Mouse (Mus musculus) frontal cortex, adult 2 months (tissue): ENCODE data around the gene Ano3. TPM values are rescaled to one million over a fixed set of nuclear protein-coding genes. Genes with fewer than 3 reads are reported as not detected.
"Not testable (repeated sequence)": the region's sequence is repeated elsewhere in the genome, so short reads cannot be mapped to it uniquely, and the experiment has no call there.

Experiments
- DNase-seq, 2 experiments: peaks; one replicate each; pipeline ENCODE4 v3.0.0; 2022; ENCODE audit warnings: low spot score in 1 of 2; ENCODE audit errors: extremely low spot score in 1 of 2
- polyA plus RNA-seq: library from polyadenylated mRNA; depleted of rRNA; stranded (reverse); fragments of >200 nt; gene quantifications from 2 replicates; pipeline ENCODE4 v1.2.3, GENCODE M21; 2012; rRNA removed

The Ano3 gene
- polyA plus RNA-seq = 39.9 and 40.9 TPM in 2 replicates

DNA sequence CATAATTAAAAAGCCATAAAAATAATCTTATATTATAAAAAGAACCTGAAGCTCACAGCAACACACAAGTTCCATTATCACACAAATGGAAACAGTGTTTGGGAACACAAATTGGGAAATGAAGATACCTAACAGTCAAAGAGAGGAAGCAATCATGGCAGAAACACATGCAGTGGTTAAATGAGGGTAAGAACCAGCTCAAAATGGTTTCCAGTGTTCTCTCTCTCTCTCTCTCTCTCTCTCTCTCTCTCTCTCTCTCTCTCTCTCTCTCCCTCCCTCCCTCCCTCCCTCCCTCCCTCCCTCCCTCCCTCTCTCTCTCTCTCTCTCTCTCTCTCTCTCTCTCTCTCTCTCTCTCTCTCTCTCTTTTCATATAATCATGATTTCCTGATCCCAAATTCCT, at the start of gene Ano3:
Gene Ano3 (minus strand): TSS at position 101 of the 400 bp plus-strand sequence.
- DNase-seq = not testable (repeated sequence)

DNA sequence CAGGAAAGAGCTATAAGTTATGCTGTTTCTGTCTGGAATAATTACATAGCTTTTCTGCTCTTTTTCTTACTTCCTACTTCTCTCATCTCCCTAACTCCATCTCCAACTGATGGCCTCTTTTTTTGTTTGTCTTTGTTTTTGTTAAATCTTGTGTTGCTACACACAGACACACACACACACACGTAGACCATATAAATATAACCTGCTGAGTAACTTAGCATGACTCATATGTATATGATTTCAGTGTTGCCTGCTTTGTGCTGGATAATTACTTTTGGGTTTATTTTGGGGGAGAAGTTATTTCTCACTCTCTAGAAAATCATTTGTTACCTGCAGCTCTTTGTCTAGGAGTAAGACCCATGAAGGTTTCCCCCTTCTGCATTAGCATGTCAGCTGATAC, 39.3 kb upstream of the Ano3 start:
- DNase-seq = no peak

DNA sequence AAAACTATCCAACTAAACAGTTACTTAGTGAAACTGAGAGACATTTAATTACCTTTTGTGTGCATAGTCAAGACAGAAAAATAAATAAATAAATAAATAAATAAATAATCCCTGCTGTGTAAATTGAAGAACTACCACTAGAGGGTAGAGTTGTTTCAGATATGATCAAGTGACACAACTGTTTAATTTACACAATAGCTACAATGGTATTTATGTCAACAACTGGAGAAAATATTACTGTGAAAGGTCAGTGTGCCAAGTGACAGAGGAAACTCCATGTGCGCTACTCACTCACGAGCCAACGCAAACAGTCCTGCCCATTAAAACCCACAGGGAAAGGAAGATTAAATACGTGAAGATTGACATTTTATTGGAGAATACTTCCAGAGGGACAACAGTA, 38.8 kb upstream of the Ano3 start:
- no peak for DNase-seq

DNA sequence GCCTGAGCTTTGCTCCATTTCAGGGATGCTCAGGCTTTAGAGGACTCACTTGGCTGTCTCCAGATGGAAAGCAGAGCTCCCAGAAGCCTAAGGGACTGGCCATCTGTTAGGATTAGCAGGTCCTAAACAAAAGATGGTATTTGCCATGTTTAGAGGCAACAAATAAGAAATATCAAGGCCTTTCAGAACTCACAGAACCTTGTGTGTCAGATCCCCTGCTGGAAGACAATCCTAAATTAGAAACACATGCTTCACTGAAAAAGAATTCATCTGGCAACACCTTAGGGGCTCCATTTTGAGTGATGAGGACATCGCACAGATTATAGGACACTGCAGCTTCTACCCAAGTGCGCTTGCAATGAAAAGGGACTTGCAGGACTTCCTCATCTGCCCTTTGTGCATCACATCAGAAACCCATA, 35.1 kb upstream of the Ano3 start:
- peak in 1 of 2 experiments; percentile 28 for DNase-seq

DNA sequence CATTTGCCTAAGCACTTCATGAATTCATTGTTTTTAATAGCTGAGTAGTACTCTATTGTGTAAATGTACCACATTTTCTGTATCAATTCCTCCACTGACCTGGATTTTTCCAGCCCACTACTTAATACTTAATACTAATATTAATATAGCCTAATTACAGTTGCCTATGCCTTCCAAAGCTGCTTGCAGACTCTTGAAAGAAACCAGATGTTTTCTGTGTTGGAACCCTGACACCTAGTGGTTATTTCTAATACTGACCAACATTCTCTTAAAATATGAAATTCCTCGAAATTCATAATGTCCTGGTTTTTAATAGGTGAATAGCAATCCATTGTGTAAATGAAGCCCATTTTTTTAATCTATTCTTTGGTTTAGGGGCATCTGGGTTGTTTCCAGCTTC, 31.0 kb upstream of the Ano3 start:
- peak in 1 of 2 experiments; percentile 67 for DNase-seq

DNA sequence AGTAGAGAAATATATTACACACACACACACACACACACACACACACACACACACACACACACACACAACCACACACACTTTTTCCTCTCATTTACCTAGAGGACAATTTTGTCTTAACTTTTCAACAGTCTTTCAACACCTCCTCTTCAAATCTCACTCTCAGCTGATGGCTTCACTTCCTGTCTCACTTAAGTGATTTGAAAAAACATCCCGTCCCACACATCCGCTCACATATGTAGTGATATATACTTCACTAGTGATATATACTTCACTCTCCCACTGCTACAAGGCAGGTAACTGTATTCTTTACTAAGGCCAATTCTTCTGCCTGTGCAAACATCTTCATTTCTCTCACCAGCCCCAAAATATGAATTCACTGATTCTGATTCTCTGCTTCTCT, 28.9 kb upstream of the Ano3 start:
- DNase-seq = peak in 1 of 2 experiments; percentile 38

DNA sequence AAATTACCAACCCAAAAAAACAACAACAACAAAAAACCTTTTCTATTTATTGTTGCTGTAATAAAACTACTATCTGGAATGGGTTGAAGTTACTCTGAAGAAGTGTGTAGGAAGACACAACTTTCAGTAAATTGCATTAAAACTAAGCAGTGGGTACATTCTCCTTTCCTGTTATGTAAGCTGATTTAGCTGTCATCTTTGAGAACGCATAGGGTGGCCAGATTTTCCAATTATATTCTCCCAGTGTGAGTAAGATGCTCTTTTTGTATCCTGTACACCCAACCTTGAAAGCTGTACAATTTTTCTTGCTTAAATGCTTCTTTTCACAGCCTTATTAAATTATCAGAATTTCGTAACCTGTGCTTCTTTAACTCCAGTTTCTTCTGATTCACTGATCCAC, 26.1 kb upstream of the Ano3 start:
- DNase-seq = peak in 1 of 2 experiments; percentile 22

DNA sequence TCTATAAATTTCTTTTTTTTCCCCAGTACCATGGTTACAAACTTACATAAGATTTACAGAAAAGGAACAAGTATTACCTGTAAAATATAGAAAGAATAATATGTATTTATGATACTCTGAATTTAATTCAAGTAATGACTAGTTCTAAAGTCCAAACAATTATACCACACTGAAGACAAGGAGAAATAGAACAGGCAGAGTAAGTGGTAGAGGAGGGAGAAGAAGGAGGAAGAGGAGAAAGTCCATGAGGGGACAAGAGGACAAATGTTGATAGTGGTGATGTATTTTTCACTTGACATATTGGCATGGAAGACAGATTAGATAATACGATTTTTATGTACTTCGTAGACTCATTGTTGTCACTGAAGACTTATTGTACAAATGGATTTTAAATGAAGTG, 19.4 kb upstream of the Ano3 start:
- DNase-seq = no peak

DNA sequence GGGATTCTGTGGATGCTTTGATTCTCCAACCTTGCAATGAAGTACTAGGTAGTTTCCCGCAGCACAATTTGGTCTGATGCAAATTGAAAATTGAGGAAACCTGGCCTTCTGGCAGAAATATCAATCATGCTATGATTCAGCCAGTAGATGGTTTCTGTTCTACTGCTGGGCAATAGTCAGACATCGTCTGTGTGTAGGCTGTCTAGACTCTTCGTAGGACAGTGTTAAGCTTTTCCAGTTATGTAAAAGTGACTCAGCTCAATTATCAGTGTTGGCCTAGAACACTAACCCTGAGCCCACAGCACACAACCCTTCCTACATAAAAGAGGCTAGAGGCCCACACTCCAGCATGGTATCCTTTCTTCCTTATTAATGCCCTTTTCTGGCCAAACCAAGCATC, 14.7 kb upstream of the Ano3 start:
- no peak for DNase-seq

DNA sequence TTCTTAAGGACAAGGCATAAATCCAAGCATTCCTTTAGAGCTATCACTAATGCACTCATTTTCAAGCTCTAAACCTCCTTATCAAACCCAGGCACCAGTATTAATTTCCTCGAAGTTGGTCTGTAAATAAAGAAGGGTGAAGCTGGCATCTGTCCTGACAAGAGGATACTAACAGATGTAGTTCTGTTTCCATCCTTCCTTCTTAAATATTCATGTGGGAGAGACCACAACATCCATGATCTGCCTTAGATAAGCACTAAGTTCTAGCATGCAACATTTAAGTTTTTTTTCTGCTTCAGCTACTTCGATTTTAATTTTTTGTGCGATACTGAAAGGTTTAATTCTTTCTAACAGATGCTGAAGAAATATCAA, 305 bp downstream of the Ano3 start:
- no peak for DNase-seq

DNA sequence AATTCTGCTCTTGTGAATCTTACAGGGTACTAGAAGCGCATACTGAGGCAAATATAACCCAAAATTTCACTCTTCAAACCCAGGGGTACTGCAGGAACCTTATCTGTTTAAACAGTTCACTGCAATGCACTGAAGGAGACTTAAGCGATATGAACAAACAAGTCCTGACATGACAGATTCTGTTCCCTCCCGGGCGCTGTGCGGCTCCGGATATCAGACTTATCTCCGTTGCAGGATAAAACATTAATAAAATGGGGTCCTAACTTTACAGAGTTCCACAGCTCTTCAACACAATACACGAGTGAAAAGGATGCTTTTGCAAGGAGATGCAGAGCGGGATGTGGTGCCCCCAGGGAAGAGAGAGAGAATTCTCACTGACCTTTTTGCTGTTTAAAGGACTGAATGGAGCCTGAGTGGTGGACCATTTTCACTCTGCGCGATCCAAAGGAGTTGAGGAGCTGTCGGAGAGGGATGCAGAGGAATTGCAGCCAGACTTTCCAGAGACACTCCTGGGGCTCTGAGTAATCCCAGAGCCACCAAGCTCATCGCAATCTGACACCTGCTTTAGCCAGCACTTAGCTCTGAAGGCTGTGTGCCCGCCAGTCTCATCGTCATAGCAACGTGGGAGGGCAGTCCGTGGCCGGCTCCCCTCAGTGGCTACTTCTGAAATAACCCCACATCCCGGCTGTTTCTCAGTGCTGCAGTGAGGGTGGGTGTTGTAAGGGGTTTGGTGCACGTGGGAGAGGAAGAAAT, 868 bp downstream of the Ano3 start:
- DNase-seq = peak; percentile 61 to 82

DNA sequence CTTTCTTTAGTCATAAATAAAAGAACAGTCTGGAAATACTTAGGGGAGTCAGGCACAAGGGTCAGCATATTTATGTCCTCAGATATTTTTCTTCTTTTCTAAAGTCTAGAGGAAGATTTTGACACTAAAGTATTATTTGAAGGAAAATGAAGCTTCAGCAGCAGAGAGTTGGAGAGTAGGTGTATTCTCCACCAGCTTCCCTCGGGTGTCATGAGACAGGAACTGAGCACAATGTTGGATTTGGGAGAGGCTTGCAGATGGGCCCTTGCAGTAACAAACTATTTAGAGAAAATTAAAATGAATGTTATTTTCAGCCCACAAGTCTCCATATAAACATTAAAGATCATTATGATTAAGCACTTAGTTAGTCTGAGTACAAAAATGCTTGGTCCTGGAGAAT, 5.6 kb downstream of the Ano3 start:
- peak in 1 of 2 experiments; percentile 24 for DNase-seq

DNA sequence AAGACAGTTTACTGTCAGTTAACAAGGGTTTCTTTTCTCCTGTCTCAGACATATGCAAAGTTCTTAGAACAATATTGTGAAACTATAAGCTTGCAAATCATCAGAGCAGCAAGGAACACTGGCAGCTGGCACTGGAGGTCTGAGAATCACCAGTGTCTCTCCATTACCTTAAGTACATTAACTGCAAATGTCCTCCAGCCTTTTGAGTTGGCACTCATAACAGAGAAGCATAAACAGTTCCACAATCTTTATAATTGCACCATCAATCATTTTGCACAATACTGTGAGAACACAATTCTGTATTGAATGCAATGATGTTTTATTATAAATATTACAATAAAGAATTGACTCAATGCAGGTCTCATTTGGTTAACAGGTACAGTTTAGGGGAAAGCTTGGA, 15.0 kb downstream of the Ano3 start:
- no peak for DNase-seq

DNA sequence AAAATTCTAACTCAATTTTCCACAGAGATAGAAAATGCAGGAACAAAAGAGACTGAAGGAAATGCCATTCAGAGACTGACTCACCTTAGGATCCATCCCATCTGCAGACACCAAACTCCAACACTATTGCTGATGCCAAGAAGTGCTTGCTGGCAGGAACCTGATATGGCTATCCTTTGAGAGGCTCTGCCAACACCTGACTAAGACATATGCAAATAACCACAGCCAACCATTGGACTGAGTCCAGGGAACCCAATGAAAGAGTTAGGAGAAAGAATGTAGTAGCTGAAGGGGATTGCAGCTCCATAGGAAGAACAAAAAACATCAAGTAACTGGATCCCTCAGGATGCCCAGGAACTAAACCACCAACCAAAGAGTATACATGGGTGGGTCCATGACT, 21.6 kb downstream of the Ano3 start:
- peak; percentile 36 to 67 for DNase-seq

DNA sequence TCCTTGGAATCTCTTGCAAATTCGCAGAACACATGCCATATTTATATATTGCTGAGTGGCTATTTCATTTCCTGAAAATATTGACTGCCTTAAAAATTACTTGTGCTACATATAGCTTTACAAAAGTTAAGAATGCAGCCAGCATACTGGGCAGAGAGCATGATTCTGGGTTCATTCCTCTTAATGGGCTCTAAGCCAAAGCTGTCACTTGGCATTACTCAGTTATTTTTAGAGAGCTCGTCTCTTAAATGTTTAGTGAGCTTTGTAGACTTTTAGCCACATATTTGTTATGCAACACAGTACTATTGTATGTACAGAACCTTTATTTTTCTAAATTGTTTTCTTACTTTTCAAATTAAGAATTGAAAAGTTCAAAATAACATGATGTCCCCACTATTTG, 41.2 kb downstream of the Ano3 start:
- DNase-seq = no peak

DNA sequence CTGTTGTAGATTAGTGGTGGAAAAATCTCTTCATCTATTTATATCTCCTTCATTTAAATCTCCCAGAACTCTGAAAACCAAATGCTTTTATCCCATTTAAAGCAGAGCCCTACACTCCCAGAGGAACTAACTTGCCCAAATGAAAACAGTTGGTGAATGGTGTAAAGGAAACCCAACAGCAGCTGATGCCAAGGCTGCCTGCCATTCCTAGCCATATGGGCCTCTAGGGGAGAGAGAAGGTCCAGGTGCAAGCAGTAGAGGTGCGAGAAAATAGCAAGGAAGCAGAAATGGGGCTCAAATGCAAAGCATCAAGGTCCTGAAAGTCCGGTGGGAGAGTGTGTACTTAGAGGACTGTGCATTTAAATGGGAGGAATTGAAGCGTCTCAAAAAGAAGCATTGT, 44.2 kb downstream of the Ano3 start:
- peak in 1 of 2 experiments; percentile 19 for DNase-seq

DNA sequence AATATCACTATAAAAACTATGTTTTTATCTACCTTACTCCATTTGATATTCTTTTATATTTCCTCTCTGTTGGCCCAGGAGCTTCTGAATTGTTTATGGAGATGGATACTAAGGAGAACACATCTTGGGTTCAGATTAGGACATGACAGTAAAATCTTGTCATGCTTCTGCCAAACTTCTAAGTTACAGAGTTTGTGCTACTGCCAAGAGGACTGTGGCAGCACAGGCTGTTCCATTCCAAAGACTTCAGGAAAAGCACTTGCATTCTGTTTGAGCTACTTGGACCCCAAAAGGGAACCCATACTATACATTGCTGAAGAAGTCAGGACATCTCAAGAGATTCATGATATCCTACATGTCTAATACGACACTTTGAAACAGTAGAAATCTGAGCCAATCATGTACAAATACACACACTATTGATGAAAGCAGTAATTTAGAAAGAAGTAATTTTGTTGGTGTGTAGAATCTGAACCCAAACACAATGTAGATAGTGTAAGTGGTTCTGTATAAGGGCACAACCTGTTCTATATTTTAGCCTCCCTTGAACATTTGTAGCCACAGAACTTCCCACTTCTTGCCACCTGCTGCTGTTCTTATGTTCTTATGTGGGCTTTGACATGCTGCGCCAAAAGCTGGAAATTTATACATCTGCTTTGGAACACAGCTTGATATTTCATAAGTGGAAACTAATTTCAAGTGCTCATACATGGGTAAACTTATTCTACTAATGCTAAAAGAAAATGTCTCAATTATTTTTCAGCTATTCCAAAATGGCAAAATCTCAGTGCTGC, 54.0 kb downstream of the Ano3 start:
- DNase-seq = peak; percentile 30 to 41

DNA sequence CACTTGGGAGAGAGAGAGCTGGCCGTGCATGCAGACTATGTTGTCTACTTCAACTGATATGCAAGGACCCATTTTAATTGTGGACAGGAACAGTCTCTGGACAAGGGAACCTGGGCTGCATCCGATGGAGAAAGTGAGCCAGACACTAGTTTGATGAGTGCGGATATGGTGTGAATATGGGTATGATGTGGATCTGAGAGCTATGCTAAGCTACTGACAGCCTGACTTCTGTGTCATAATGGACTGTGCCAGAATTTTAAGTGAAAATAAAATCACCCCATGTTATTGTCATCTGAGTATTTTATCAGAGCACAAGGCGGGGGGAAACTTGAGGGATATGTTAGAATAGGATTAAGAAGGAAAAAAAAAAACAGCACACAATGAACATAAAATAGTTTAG, 79.1 kb downstream of the Ano3 start:
- DNase-seq = no peak

DNA sequence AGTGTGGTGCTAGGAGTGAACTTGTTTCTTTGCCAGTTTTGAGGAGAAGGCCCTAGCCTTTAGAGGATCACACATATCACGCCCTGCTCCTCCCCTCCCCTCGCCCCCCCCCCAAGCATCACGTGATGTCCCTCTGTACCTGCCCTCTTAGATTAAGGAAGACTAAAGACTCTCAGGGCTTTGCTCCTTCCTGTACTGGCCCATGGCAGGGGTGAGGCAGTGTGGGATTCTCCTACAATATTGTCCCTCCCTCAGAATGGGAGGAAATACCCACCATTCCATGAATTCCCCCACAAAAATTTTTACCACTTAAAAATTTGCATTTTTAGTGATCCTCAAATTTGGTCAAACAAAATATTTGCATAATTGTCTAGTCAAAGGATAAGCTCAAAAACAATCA, 85.1 kb downstream of the Ano3 start:
- no peak for DNase-seq

DNA sequence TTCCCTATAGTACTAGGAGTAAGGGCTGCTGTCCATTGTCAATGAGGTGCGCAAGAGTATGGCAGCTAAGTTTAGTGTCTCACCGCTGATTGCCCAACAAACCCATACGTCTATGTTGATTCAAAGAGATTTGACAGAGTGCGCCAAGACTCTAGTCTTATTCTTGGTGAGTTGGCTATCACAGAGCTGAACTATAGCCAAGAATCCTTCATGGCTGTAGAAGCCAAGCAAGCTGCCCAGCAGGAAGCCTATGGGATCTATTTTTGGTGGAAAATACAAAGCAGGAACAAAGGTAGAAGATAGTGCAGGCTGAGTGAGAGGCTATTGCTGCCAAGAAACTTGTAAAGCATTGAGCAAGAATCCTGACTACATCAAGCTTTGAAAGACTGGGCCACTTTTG, 87.3 kb downstream of the Ano3 start:
- DNase-seq = no peak

DNA sequence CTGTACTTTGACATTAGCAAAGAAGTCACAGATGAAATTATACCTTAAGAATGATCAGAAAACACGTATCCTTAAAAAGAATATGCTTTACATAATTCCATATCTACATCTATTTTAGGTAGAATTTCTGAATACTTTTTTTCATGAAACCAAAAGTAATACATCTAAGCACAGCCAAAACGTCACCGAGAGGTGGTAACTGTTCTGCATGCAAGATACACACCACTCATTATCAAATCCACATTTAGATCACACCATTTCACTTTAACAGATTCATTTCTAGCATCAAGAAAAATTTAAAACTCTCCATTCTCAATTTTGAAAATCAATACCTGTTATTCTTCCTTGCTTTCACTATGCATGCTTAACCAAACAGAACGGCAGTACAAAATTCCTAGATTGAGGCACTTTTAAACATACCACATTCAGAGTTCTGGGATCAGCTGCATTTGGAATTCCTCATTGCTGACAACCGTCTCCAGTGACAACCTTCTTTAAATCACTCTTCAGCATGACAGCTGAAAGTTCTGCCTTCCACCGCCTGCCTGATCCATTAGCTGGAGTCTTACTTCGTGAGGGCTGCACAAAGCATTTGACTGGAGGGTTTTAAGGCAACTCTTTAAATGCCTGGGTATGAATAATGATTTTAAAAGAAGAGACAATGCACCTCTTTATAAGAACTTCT, 111.0 kb downstream of the Ano3 start:
- no peak for DNase-seq
